Mouse (Mus musculus) lung, adult 2 months (tissue): ENCODE data around the gene Kank1. TPM values are rescaled to one million over a fixed set of nuclear protein-coding genes. Genes with fewer than 3 reads are reported as not detected.

Experiments used
- DNase-seq: peaks from one replicate; pipeline ENCODE4 v3.0.0; 2022
- H3K4me1 ChIP-seq: fragments of 200-500 bp; 2 replicates; pipeline ENCODE4 v1.6.1; 2011; ENCODE audit warnings: low read length; ENCODE audit not compliant: control insufficient read depth, insufficient read depth
- H3K4me3 ChIP-seq: fragments of 200-500 bp; replicated peaks from 2 replicates; pipeline ENCODE3; 2011; ENCODE audit warnings: low read depth, mild to moderate bottlenecking, control low read depth, low read length; ENCODE audit errors: extremely low read depth
- CTCF ChIP-seq: fragments of 200-500 bp; IDR thresholded peaks from 2 replicates; pipeline ENCODE4 v1.5.1; 2011; ENCODE audit warnings: mild to moderate bottlenecking, low read length, control low read depth; ENCODE audit not compliant: insufficient read depth
- POLR2A ChIP-seq: fragments of 200-500 bp; IDR thresholded peaks from 2 replicates; pipeline ENCODE4 v1.6.1; 2011; ENCODE audit warnings: low read depth, mild to moderate bottlenecking, control low read depth, low read length, borderline replicate concordance; ENCODE audit errors: extremely low read depth
- WGBS: fragments of 180-500 bp; shearing (Covaris S2); methylation state at CpG from one replicate; pipeline ENCODE4 v1.1.7; 2018; 5-methylcytosine and 5-hydroxymethylcytosine counted together
- polyA plus RNA-seq: library from polyadenylated mRNA; depleted of rRNA; stranded (reverse); fragments of >200 nt; gene quantifications from 2 replicates; pipeline ENCODE4 v1.2.3, GENCODE M21; 2012

Kank1 gene
- polyA plus RNA-seq, 1 experiment: 38.2 TPM

GRCm38 (mm10) chr19:25431909-25432308, 195.1 kb downstream of the Kank1 start:
- 63% methylated on average over 7 of the region's 7 CpGs for WGBS
- no peak for DNase-seq
- Histone ChIP-seq H3K4me3 (no peak overlapping the region), H3K4me1 (no peaks in the 10 kb centered on the region; the same call in 1 of the 2 replicates)
- TF ChIP-seq POLR2A (no peak), CTCF (no peak)

GRCm38 (mm10) chr19:25433169-25433690, 196.5 kb downstream of the Kank1 start:
- no peaks in the 10 kb centered on the region; the same call in 1 of the 2 replicates for H3K4me1 ChIP-seq
- no peak for TF ChIP-seq CTCF
- no peak for TF ChIP-seq POLR2A
- no peak for DNase-seq
- WGBS: 67% methylated on average over 7 of the region's 7 CpGs
- H3K4me3 ChIP-seq: no peak overlapping the region

GRCm38 (mm10) chr19:25434345-25434744, 197.6 kb downstream of the Kank1 start:
- 83% methylated on average over 7 of the region's 7 CpGs for WGBS
- Histone ChIP-seq H3K4me1 (no peaks in the 10 kb centered on the region; the same call in 1 of the 2 replicates), H3K4me3 (no peak overlapping the region)
- no peak for TF ChIP-seq CTCF
- no peak for TF ChIP-seq POLR2A
- no peak for DNase-seq

- no peak for DNase-seq
- WGBS: 55% methylated on average over 6 of the region's 6 CpGs
- H3K4me1 ChIP-seq: no peaks in the 10 kb centered on the region; the same call in 1 of the 2 replicates
- no peak for TF ChIP-seq POLR2A
- no peak for TF ChIP-seq CTCF
- H3K4me3 ChIP-seq: no peak overlapping the region
Measured at GRCm38 (mm10) chr19:25434795-25435194, 198.0 kb downstream of the Kank1 start.

GRCm38 (mm10) chr19:25435412-25435811, 198.6 kb downstream of the Kank1 start:
- WGBS: 39% methylated on average over 5 of the region's 5 CpGs
- no peak for DNase-seq
- TF ChIP-seq CTCF (no peak), POLR2A (no peak)

GRCm38 (mm10) chr19:25436175-25436574, 199.4 kb downstream of the Kank1 start:
- Histone ChIP-seq H3K4me1 (no peaks in the 10 kb centered on the region; the same call in 1 of the 2 replicates), H3K4me3 (no peak overlapping the region)
- WGBS: 69% methylated on average over 4 of the region's 4 CpGs
- TF ChIP-seq POLR2A: no peak
- no peak for TF ChIP-seq CTCF
- DNase-seq: no peak

More at GRCm38 (mm10) chr19:25435412-25435811, 198.6 kb downstream of the Kank1 start:
- Histone ChIP-seq H3K4me1 (no peaks in the 10 kb centered on the region; the same call in 1 of the 2 replicates), H3K4me3 (no peak overlapping the region)

GRCm38 (mm10) chr19:25436789-25437650, 200.2 kb downstream of the Kank1 start:
- DNase-seq: no peak
- 73% methylated on average over 20 of the region's 20 CpGs for WGBS
- Histone ChIP-seq H3K4me3 (no peak overlapping the region), H3K4me1 (no peaks in the 10 kb centered on the region; the same call in 1 of the 2 replicates)
- TF ChIP-seq POLR2A (no peak), CTCF (no peak)

GRCm38 (mm10) chr19:25438246-25438645, 201.5 kb downstream of the Kank1 start:
- Histone ChIP-seq H3K4me1 (no peaks in the 10 kb centered on the region; the same call in 1 of the 2 replicates), H3K4me3 (no peak overlapping the region)
- TF ChIP-seq CTCF: no peak
- TF ChIP-seq POLR2A: no peak
- DNase-seq: no peak
- WGBS: 91% methylated on average over 6 of the region's 6 CpGs

- no peak overlapping the region for H3K4me3 ChIP-seq
- no peak for DNase-seq
- WGBS: 74% methylated on average over 6 of the region's 6 CpGs
- TF ChIP-seq POLR2A: no peak
- TF ChIP-seq CTCF: no peak
- H3K4me1 ChIP-seq: no peaks in the 10 kb centered on the region; the same call in 1 of the 2 replicates
Measured at GRCm38 (mm10) chr19:25439807-25440206, 203.0 kb downstream of the Kank1 start.
